22 mouse cellular contexts compared by ENCODE assay signal in genomic region chr7:55874703-55875102, GRCm38 (mm10). TPM values are rescaled to one million over a fixed set of nuclear protein-coding genes. Genes with fewer than 3 reads are reported as not detected.
A peak's percentile ranks its signal among the peaks of the same experiment; 100 is the strongest.
DNase-seq lines count a peak whose midpoint lies in the region; ATAC-seq and TF ChIP-seq lines count a peak whose summit lies in the region.
"Had no signal": no experiment of that assay in that cellular context is flagged by ENCODE, and none has a peak within 500 bp of the region (broad histone marks: within the 10 kb centered on the region; RNA-seq: fewer than 3 reads in every experiment).

No protein-coding gene starts in this region.

- TF ChIP-seq CTCF in MEL (IDR thresholded peaks at IDR 0.05 in 2 of 3, conservative IDR thresholded peaks at IDR 0.05 in 1 of 3; ENCODE audit: control insufficient read depth in 1 of 3, insufficient read depth in 1 of 3, low read depth in 2 of 3, low read length in 3 of 3, poor library complexity in 1 of 3, severe bottlenecking in 1 of 3) = no peak
- TF ChIP-seq CTCF in lung, adult 2 months (IDR thresholded peaks at IDR 0.05; ENCODE audit: insufficient read depth, low read length) = no peak

- H3K4me1 ChIP-seq in MEL (ENCODE audit: control insufficient read depth in 1 of 2, insufficient read depth in 2 of 2, low read length in 2 of 2) = no peaks in the 10 kb centered on the region
- H3K4me1 ChIP-seq in lung, adult 2 months (ENCODE audit: control insufficient read depth, insufficient read depth, low read length) = 0 out of 2 replicates have a peak, but pooled peaks cover 3% of the 10 kb centered on the region
- H3K4me1 ChIP-seq: forebrain, embryonic 10.5 days; forebrain, embryonic 13.5 days; hindbrain, embryonic 12.5 days had no signal

- no peaks in the 10 kb centered on the region for H3K9me3 ChIP-seq in MEL (replicated peaks; ENCODE audit: insufficient read depth, low read length)
- H3K9me3 ChIP-seq: forebrain, embryonic 10.5 days; forebrain, embryonic 13.5 days; heart, embryonic 10.5 days; heart, embryonic 13.5 days; hindbrain, embryonic 12.5 days; hindbrain, embryonic 15.5 days had no signal

- no peak overlapping the region for H3K9ac ChIP-seq in MEL (ENCODE audit: control insufficient read depth, low read depth, low read length, poor library complexity, severe bottlenecking)
- H3K9ac ChIP-seq: forebrain, embryonic 13.5 days; heart, embryonic 13.5 days; hindbrain, embryonic 12.5 days; hindbrain, embryonic 15.5 days had no signal

- ATAC-seq in megakaryocyte, adult 5-6 weeks (ENCODE audit: poor library complexity, severe bottlenecking) = peak; percentile 75
- ATAC-seq: forebrain, embryonic 13.5 days; forebrain, embryonic 16.5 days had no signal

- 79% methylated on average over 7 of the region's 7 CpGs for WGBS in lung, adult 2 months

- TF ChIP-seq RAD21 in MEL (IDR thresholded peaks at IDR 0.05; ENCODE audit: low read depth, low read length) = no peak

- H3K27ac ChIP-seq in MEL (ENCODE audit: control insufficient read depth, low read depth, low read length) = no peak overlapping the region
- H3K27ac ChIP-seq: forebrain, embryonic 10.5 days; forebrain, embryonic 13.5 days; gastrocnemius, adult 2 months; heart, adult 2 months; heart, embryonic 10.5 days; heart, embryonic 13.5 days; hindbrain, embryonic 12.5 days; hindbrain, embryonic 15.5 days had no signal

- H3K36me3 ChIP-seq in MEL (ENCODE audit: control insufficient read depth in 1 of 2, insufficient read depth in 2 of 2, low read length in 2 of 2) = no peaks in the 10 kb centered on the region; a peak in 2 of 4 replicates

- no peaks in the 10 kb centered on the region for H3K79me2 ChIP-seq in MEL (ENCODE audit: control insufficient read depth, insufficient read depth, low read length, poor library complexity)

- no peaks in the 10 kb centered on the region for H3K27me3 ChIP-seq in MEL (ENCODE audit: control insufficient read depth in 1 of 2, insufficient read depth in 2 of 2, low read length in 2 of 2)
- H3K27me3 ChIP-seq: forebrain, embryonic 13.5 days; heart, embryonic 13.5 days; hindbrain, embryonic 12.5 days; hindbrain, embryonic 15.5 days had no signal

- H3K4me3 ChIP-seq in MEL (ENCODE audit: control insufficient read depth in 1 of 2, insufficient read depth in 1 of 2, low read depth in 2 of 2, low read length in 2 of 2) = no peak overlapping the region
- no peak overlapping the region for H3K4me3 ChIP-seq in lung, adult 2 months (replicated peaks; ENCODE audit: extremely low read depth, low read depth, low read length)
- H3K4me3 ChIP-seq: forebrain, embryonic 10.5 days; forebrain, embryonic 13.5 days; gastrocnemius, adult 2 months; heart, adult 2 months; heart, embryonic 10.5 days; heart, embryonic 13.5 days; hindbrain, embryonic 12.5 days; hindbrain, embryonic 15.5 days had no signal

- TF ChIP-seq POLR2A in MEL (IDR thresholded peaks at IDR 0.05; ENCODE audit: control insufficient read depth in 1 of 2, insufficient read depth in 1 of 2, low read depth in 1 of 2, low read length in 2 of 2, poor library complexity in 1 of 2) = no peak
- TF ChIP-seq POLR2A in lung, adult 2 months (IDR thresholded peaks at IDR 0.05; ENCODE audit: borderline replicate concordance, extremely low read depth, low read depth, low read length) = no peak

- DNase-seq in A20 (ENCODE audit: low read depth, low spot score) (peak; percentile 39), MEL (ENCODE audit: low read depth, low spot score) (peak; percentile 41)
- DNase-seq in kidney, postnatal 4 days = no peak
- no peak for DNase-seq in lung, adult 2 months
- DNase-seq in lung, postnatal 4 days = no peak
- DNase-seq: adrenal gland, adult 2 months; adrenal gland, postnatal 14 days; cerebellum, adult 11 months; cerebellum, adult 8-10 months; cerebellum, postnatal 10 days; cerebellum, postnatal 36 days; gastrocnemius, adult 2 months; gastrocnemius, postnatal 14 days; heart, adult 2 months had no signal

- no peak for TF ChIP-seq EP300 in MEL (IDR thresholded peaks at IDR 0.05; ENCODE audit: low read depth in 1 of 2, low read length in 2 of 2)

TF ChIP-seq in MEL, 35 proteins besides CTCF, POLR2A, EP300 and RAD21:
- TF ChIP-seq ZMIZ1 (IDR thresholded peaks at IDR 0.05; ENCODE audit: low read depth, low read length) (no peak), MYB (IDR thresholded peaks at IDR 0.05; ENCODE audit: low read depth, low read length) (no peak), ZKSCAN1 (IDR thresholded peaks at IDR 0.05; ENCODE audit: low read depth, low read length) (no peak), NELFE (IDR thresholded peaks at IDR 0.05; ENCODE audit: low read depth, low read length) (no peak), SIN3A (IDR thresholded peaks at IDR 0.05; ENCODE audit: low read length) (no peak), TCF12 (IDR thresholded peaks at IDR 0.05; ENCODE audit: low read depth, low read length) (no peak), NRF1 (IDR thresholded peaks at IDR 0.05; ENCODE audit: insufficient read depth, low read depth, low read length, poor library complexity, severe bottlenecking) (no peak), ZNF384 (IDR thresholded peaks at IDR 0.05; ENCODE audit: low read depth, low read length) (no peak), E2F4 (IDR thresholded peaks at IDR 0.05; ENCODE audit: borderline replicate concordance, low read depth, low read length) (no peak), HCFC1 (IDR thresholded peaks at IDR 0.05; ENCODE audit: low read depth, low read length) (no peak), BHLHE40 (IDR thresholded peaks at IDR 0.05; ENCODE audit: borderline replicate concordance, low read depth, low read length) (no peak), JUND (IDR thresholded peaks at IDR 0.05; ENCODE audit: low read depth, low read length) (no peak), UBTF (IDR thresholded peaks at IDR 0.05; ENCODE audit: borderline replicate concordance, insufficient read depth, low read depth, low read length) (no peak), ELF1 (IDR thresholded peaks at IDR 0.05; ENCODE audit: low read depth, low read length) (no peak), POLR2AphosphoS5 (IDR thresholded peaks at IDR 0.05; ENCODE audit: borderline replicate concordance, low read depth, low read length) (no peak), MAX (IDR thresholded peaks at IDR 0.05; ENCODE audit: low read length) (no peak), TAL1 (IDR thresholded peaks at IDR 0.05; ENCODE audit: low read length) (no peak), MAZ (IDR thresholded peaks at IDR 0.05; ENCODE audit: low read depth, low read length) (no peak), SMC3 (IDR thresholded peaks at IDR 0.05; ENCODE audit: low read depth, low read length) (no peak)

RNA-seq across cellular contexts. Expression of gene Cyfip1, which starts 33.2 kb away (rescaled TPM):
- 18.3 and 20.6 TPM in 2 replicates for total RNA-seq in MEL (2012; rRNA removed)
- polyA plus RNA-seq in MEL (2012; ENCODE audit: insufficient read depth in 1 of 2, insufficient read length in 2 of 2, low read depth in 1 of 2, low replicate concordance in 2 of 2, missing spikeins in 1 of 2) = 100 to 1,000 TPM in 1 of 2 experiments, 10 to 100 TPM in 1; 27.6 to 124 TPM
- total RNA-seq in megakaryocyte, adult 5-6 weeks (2015) = 76.6 and 82.8 TPM in 2 replicates
- total RNA-seq in megakaryocyte, adult 5-6 weeks (2017) = 96.2 and 100 TPM in 2 replicates
- polyA plus RNA-seq in lung, adult 2 months (2012; rRNA removed) = 46.5 and 66.8 TPM in 2 replicates

Comparison
In these comparisons a context has a peak if more than half of its experiments do, and no peak if none do; other contexts are left out.
1. DNase-seq: peak in A20 (single experiment) and MEL (single experiment); none in kidney, postnatal 4 days (0 of 2), lung, adult 2 months (single experiment) and lung, postnatal 4 days (0 of 2).